Comparison of ENCODE assay signal across 20 mouse cellular contexts in genomic region chr15:79716710-79717109, GRCm38 (mm10). TPM values are rescaled to one million over a fixed set of nuclear protein-coding genes. Genes with fewer than 3 reads are reported as not detected.
A peak's percentile ranks its signal among the peaks of the same experiment; 100 is the strongest.
DNase-seq lines count a peak whose midpoint lies in the region; ATAC-seq lines count a peak whose summit lies in the region.
"Had no signal": no experiment of that assay in that cellular context is flagged by ENCODE, and none has a peak within 500 bp of the region (broad histone marks: within the 10 kb centered on the region; RNA-seq: fewer than 3 reads in every experiment).

No protein-coding gene starts in this region.

- H3K4me2 ChIP-seq in liver, embryonic 11.5 days: no peak overlapping the region
- H3K4me2 ChIP-seq in liver, embryonic 12.5 days: no peak overlapping the region
- H3K4me2 ChIP-seq: embryonic facial prominence, embryonic 15.5 days; forebrain, embryonic 15.5 days; hindbrain, embryonic 12.5 days had no signal

- ATAC-seq in liver, embryonic 11.5 days (replicated peaks; ENCODE audit: low FRiP score): no peak
- ATAC-seq in liver, embryonic 12.5 days: no peak
- ATAC-seq: activated CD4-positive, CD25-positive, alpha-beta regulatory T cell, adult 4 months; forebrain, embryonic 15.5 days; hindbrain, postnatal 0 days; Patski had no signal

- H3K27me3 ChIP-seq in liver, embryonic 11.5 days (replicated peaks; ENCODE audit: control insufficient read depth, insufficient read depth, low read length): no peaks in the 10 kb centered on the region
- no peaks in the 10 kb centered on the region for H3K27me3 ChIP-seq in liver, embryonic 12.5 days (replicated peaks)
- H3K27me3 ChIP-seq: CH12.LX; embryonic facial prominence, embryonic 15.5 days; forebrain, embryonic 15.5 days; hindbrain, embryonic 12.5 days; Patski had no signal

- peaks cover 48% of the 10 kb centered on the region for H3K36me3 ChIP-seq in liver, embryonic 11.5 days (ENCODE audit: control insufficient read depth, insufficient read depth, low read length)
- H3K36me3 ChIP-seq in liver, embryonic 12.5 days: peaks cover 99% of the 10 kb centered on the region

- no peaks in the 10 kb centered on the region for H3K4me1 ChIP-seq in liver, embryonic 11.5 days (replicated peaks; ENCODE audit: control insufficient read depth, insufficient read depth, low read length)
- H3K4me1 ChIP-seq in liver, embryonic 12.5 days: peaks cover 11% of the 10 kb centered on the region
- H3K4me1 ChIP-seq: embryonic facial prominence, embryonic 15.5 days; forebrain, embryonic 15.5 days; hindbrain, embryonic 12.5 days had no signal

- DNase-seq in liver, embryonic 11.5 days (ENCODE audit: low spot score): no peak
- peak; percentile 72 for DNase-seq in cerebellum, adult 9-10 months
- peak; percentile 76 to 81 for DNase-seq in cerebellum, postnatal 25 days
- no peak for DNase-seq in right cerebral cortex, postnatal 36 days (ENCODE audit: low spot score in 2 of 2)
- DNase-seq in spleen, adult 12 weeks (ENCODE audit: low spot score): no peak
- DNase-seq: adrenal gland, postnatal 14 days; embryo, embryonic 11 days; gastrocnemius, postnatal 36 days; heart, adult 11 months; heart, postnatal 10 days; heart, postnatal 4 days; kidney, adult 11 months had no signal

- H3K9ac ChIP-seq in liver, embryonic 11.5 days (ENCODE audit: low read depth, low read length): no peak overlapping the region
- H3K9ac ChIP-seq in liver, embryonic 12.5 days: no peak overlapping the region
- H3K9ac ChIP-seq: embryonic facial prominence, embryonic 15.5 days; forebrain, embryonic 15.5 days; hindbrain, embryonic 12.5 days had no signal

- H3K4me3 ChIP-seq in liver, embryonic 11.5 days (ENCODE audit: low read depth, low read length): no peak overlapping the region
- H3K4me3 ChIP-seq in liver, embryonic 12.5 days: no peak overlapping the region
- H3K4me3 ChIP-seq: embryonic facial prominence, embryonic 15.5 days; forebrain, embryonic 15.5 days; hindbrain, embryonic 12.5 days had no signal

- 93% methylated on average over 6 of the region's 6 CpGs for WGBS in liver, embryonic 11.5 days
- WGBS in liver, embryonic 12.5 days (ENCODE audit: insufficient replicate concordance): 91% methylated on average over 6 of the region's 6 CpGs

- 0 out of 2 replicates have a peak overlapping the region, but pooled peaks have one; percentile 5 for H3K27ac ChIP-seq in liver, embryonic 11.5 days (ENCODE audit: low read depth, low read length)
- H3K27ac ChIP-seq in liver, embryonic 12.5 days: no peak overlapping the region
- H3K27ac ChIP-seq: embryonic facial prominence, embryonic 15.5 days; forebrain, embryonic 15.5 days; hindbrain, embryonic 12.5 days; hindbrain, postnatal 0 days had no signal

- H3K9me3 ChIP-seq in liver, embryonic 11.5 days (ENCODE audit: control insufficient read depth, low read length): no peaks in the 10 kb centered on the region
- no peaks in the 10 kb centered on the region for H3K9me3 ChIP-seq in liver, embryonic 12.5 days (replicated peaks)
- H3K9me3 ChIP-seq: embryonic facial prominence, embryonic 15.5 days; forebrain, embryonic 15.5 days; hindbrain, embryonic 12.5 days had no signal

RNA-seq across cellular contexts. Expression of gene Sun2, which starts 25.6 kb away (rescaled TPM):
- polyA plus RNA-seq in liver, embryonic 11.5 days (2014; fragmentation: Nextera tagmentation; extraction: Ambion mirVana): 2.2 and 2.5 TPM in 2 replicates
- 1.6 and 2.9 TPM in 2 replicates for polyA plus RNA-seq in liver, embryonic 12.5 days (2016; fragmentation: Nextera tagmentation; extraction: Ambion mirVana)

RNA-seq across cellular contexts. Expression of gene Gtpbp1, which starts 26.1 kb away (rescaled TPM):
- polyA plus RNA-seq in liver, embryonic 11.5 days (2014; fragmentation: Nextera tagmentation; extraction: Ambion mirVana): 58.8 and 61.8 TPM in 2 replicates
- polyA plus RNA-seq in liver, embryonic 12.5 days (2016; fragmentation: Nextera tagmentation; extraction: Ambion mirVana): 48.3 and 50.0 TPM in 2 replicates

RNA-seq across cellular contexts. Expression of gene Josd1, which starts 29.0 kb away (rescaled TPM):
- 25.9 and 28.3 TPM in 2 replicates for polyA plus RNA-seq in liver, embryonic 11.5 days (2014; fragmentation: Nextera tagmentation; extraction: Ambion mirVana)
- polyA plus RNA-seq in liver, embryonic 12.5 days (2016; fragmentation: Nextera tagmentation; extraction: Ambion mirVana): 37.7 and 38.3 TPM in 2 replicates

RNA-seq across cellular contexts. Expression of gene Tomm22, which starts 46.0 kb away (rescaled TPM):
- polyA plus RNA-seq in liver, embryonic 11.5 days (2014; fragmentation: Nextera tagmentation; extraction: Ambion mirVana): 306 and 326 TPM in 2 replicates
- polyA plus RNA-seq in liver, embryonic 12.5 days (2016; fragmentation: Nextera tagmentation; extraction: Ambion mirVana): 209 and 217 TPM in 2 replicates

RNA-seq across cellular contexts. Expression of gene Cby1, which starts 57.7 kb away (rescaled TPM):
- 32.9 and 34.1 TPM in 2 replicates for polyA plus RNA-seq in liver, embryonic 11.5 days (2014; fragmentation: Nextera tagmentation; extraction: Ambion mirVana)
- polyA plus RNA-seq in liver, embryonic 12.5 days (2016; fragmentation: Nextera tagmentation; extraction: Ambion mirVana): 20.3 and 21.8 TPM in 2 replicates

Comparison
In these comparisons a context has a peak if more than half of its experiments do, and no peak if none do; other contexts are left out.
1. DNase-seq: peak in cerebellum, adult 9-10 months (single experiment) and cerebellum, postnatal 25 days (2 of 2); none in liver, embryonic 11.5 days (single experiment), right cerebral cortex, postnatal 36 days (0 of 2) and spleen, adult 12 weeks (single experiment).